Mouse (Mus musculus): ENCODE measurements around the gene 1810055G02Rik.

The 1810055G02Rik gene

GRCm38 (mm10) chr19:3742716-3743115, 34.6 kb downstream of the 1810055G02Rik start:
- DNase-seq (ENCODE audit: low read depth, low spot score), result no peak

- DNase-seq (ENCODE audit: low read depth, low spot score), result no peak
Measured at GRCm38 (mm10) chr19:3743362-3743761, 35.3 kb downstream of the 1810055G02Rik start.

DNA sequence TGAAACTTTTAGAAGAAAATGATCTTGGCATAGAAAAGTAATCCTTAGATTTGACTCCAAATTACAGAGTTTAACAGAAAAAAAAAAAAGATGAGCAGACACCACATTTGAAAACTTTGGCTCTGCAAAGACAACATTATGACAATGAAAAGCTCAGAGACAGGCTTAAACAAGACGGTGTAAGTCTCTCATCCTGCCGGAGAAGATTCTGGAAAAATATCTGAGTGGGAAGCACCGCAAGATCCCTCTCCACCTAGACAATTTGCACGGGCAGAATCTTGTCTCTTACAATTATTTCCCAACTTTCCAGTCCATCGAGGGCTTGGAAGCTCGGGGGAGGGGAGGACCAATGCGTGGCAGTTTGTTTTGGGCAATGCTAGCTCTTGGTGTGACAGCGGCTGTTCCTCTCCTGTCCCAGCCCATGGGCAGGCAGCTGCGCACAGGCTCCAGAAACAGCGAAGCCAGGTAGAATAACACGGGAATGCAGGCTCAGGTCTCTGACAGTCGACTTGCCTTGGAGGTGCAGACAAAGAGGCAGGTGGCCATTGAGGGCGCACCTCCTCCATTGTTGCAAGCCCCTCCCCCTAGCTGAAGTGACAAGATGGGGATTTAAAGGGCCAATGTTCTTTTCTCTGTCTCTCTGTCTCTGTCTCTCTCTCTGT, 35.9 kb downstream of the 1810055G02Rik start:
- DNase-seq (ENCODE audit: low read depth, low spot score), result peak; percentile 40

DNA sequence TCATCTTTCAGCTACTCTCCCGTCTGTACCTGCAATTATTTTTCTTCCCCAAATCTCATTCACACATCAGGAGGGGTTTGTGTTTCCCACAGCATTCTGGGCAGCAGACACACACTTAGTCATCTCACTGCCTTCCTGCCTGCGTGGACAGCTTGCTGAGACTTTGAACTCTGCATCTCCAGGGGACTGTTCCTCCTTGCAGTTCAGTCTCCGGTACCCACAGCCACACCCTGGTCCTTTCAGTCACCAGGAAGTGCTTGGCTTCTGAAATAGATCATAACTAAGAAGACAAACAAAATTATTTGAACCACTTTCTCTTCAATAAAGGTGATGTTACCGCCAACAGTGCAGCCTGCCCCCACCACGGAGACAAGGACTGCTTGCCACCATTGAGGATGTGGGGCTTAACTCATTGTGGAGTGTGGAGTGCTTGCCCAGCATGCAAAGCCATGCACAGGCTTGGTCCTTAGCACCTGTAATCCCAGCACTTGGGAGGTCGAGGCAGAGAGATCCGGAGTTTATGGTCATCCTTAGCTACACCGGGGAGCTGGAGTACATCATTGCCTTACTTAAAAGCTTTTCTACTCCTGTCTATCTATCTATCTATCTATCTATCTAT, 44.6 kb downstream of the 1810055G02Rik start:
- no peak for DNase-seq (ENCODE audit: low read depth, low spot score)

- DNase-seq (ENCODE audit: low read depth, low spot score), result no peak
Measured at GRCm38 (mm10) chr19:3753240-3753633, 45.1 kb downstream of the 1810055G02Rik start.

GRCm38 (mm10) chr19:3753738-3754137, 45.6 kb downstream of the 1810055G02Rik start:
- no peak for DNase-seq (ENCODE audit: low read depth, low spot score)

DNA sequence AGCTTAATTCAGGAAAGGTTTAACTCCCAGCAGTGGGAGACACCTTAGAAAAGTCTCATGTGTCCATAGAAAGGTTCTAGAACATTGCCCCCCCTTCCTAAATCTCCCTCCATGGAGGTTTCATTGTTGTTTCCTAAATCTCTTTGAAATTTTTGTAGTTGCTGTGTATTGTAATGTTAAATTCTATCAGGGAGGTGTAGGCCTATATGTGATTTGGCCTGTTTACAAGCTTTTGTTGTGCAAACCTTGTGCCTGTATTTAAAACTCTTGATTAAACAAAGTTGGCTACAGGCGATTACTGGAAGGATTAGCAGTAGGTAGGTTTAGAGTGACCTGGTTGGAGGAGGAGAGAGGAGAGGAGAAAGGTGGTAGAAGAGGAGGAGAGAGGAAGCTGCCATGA, 49.8 kb downstream of the 1810055G02Rik start:
- no peak for DNase-seq (ENCODE audit: low read depth, low spot score)

GRCm38 (mm10) chr19:3765221-3765820, 57.2 kb downstream of the 1810055G02Rik start:
- no peak for DNase-seq (ENCODE audit: low read depth, low spot score)

DNA sequence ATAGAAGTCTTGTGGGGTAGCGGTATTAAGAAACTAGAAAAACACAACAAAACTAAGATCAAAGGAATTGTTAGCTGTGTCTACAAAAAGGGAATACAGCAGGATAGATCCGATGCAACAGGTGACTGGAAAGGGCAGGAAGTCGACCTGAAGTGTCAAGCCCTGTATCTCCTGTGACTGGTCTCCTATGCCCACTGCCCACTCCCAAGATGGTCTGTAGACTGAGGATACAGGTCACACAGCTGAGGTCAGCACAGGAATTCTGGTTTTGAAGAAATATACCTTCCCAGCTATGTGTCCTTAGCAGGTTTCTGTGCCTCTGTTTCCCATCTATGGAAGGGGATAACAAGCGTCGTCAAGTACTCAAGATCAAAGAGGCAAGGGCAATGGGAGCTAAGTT, 58.3 kb downstream of the 1810055G02Rik start:
- DNase-seq (ENCODE audit: low read depth, low spot score), result no peak

GRCm38 (mm10) chr19:3767276-3767780, 59.2 kb downstream of the 1810055G02Rik start, which contains the start of gene Kmt5b:
Gene Kmt5b, plus strand, starts transcription at chr19:3767421.
- DNase-seq (ENCODE audit: low read depth, low spot score), result no peak

Data from retina, postnatal 7 days (tissue).